Mouse (Mus musculus) heart, adult 2 months (tissue): ENCODE results near the gene Polg.

Source experiments
- EP300 ChIP-seq: fragments of 200-500 bp; IDR thresholded peaks from 2 replicates; pipeline ENCODE4 v1.6.1; 2011; ENCODE audit warnings: low read depth, low read length, control low read depth; ENCODE audit not compliant: insufficient read depth
- POLR2A ChIP-seq: fragments of 200-500 bp; IDR thresholded peaks from 2 replicates; pipeline ENCODE4 v1.6.1; 2011; ENCODE audit warnings: mild to moderate bottlenecking, low read depth, low read length, control low read depth; ENCODE audit not compliant: insufficient read depth

DNA sequence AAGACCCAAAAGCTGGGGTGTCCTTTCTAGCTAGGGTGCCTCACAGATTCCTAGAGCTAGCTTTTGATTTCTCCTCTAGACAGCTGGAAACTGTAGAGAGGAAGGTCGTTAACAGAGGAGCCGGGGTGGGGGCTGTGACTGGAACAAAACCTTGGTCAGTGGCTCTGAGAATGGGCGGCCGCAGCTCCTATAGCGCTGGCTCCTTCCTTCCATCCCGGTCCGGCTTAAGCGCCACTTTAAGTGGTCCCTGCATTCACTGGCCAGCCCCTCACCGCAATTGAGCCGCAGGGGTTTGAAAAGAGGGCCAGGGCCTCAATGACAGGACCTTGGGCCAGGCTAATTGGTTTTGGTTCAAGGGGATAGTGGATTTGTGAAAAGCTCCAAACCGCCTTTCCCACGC, 43.5 kb upstream of the Polg start:
- no peak for TF ChIP-seq POLR2A
- TF ChIP-seq EP300, result no peak
